Mouse (Mus musculus) embryonic fibroblast, embryonic 13.5 days (primary cell): Measurements from ENCODE around the gene Madcam1.

ENCODE experiments used
- CTCF ChIP-seq: IDR thresholded peaks from 2 replicates; pipeline ENCODE4 v1.5.1; 2011; ENCODE audit warnings: mild to moderate bottlenecking, control low read depth, low read length, moderate library complexity, borderline replicate concordance; ENCODE audit not compliant: insufficient read depth
- POLR2A ChIP-seq: IDR thresholded peaks from 2 replicates; pipeline ENCODE4 v1.6.1; 2011; ENCODE audit warnings: low read depth, mild to moderate bottlenecking, control low read depth, low read length, moderate library complexity

- no peak for TF ChIP-seq POLR2A
- no peak for TF ChIP-seq CTCF
Observed at GRCm38 (mm10) chr10:79633006-79633777, 31.2 kb upstream of the Madcam1 start.
